Mouse (Mus musculus): ENCODE results near the gene Parp11. TPM values are rescaled to one million over a fixed set of nuclear protein-coding genes. Genes with fewer than 3 reads are reported as not detected.

Gene Parp11
- polyA plus RNA-seq, 1 experiment: 4.3 TPM

DNA sequence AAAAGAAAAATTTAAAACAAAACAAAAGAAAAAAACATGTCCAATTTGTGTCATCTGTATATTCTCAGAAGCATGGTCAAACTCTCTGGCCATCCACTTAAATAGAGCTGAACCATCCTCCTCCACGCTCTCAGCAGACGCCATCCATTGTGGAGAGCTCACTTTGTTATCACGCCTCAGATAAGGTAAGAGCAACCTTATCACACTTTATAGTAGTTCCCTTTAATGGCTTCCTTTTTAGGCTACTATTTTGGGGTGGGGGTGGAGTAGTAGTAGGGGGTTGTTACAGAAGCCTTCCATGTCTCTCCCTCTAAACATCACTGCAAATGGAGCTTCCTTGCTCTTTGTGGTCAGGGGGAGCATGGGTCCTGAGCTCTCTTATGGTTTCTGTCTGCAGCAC, 7.6 kb upstream of the Parp11 start:
- Histone ChIP-seq H3ac (ENCODE audit: control insufficient read depth, insufficient read length) (no peak overlapping the region), H3K27me3 (ENCODE audit: control insufficient read depth, insufficient read depth, insufficient read length) (peaks cover 29% of the 10 kb centered on the region), H3K4me2 (ENCODE audit: low read depth) (no peak overlapping the region), H3K4me3 (no peak overlapping the region), H3K36me3 (ENCODE audit: control insufficient read depth, insufficient read depth) (no peaks in the 10 kb centered on the region), H3K79me2 (ENCODE audit: control insufficient read depth, insufficient read depth) (no peaks in the 10 kb centered on the region)
- TF ChIP-seq E2F4 (IDR thresholded peaks at IDR 0.05; ENCODE audit: insufficient read depth): no peak
- no peak for TF ChIP-seq MYOG (IDR thresholded peaks at IDR 0.05; ENCODE audit: control insufficient read depth in 1 of 3, insufficient read depth in 1 of 3, insufficient read length in 2 of 3, low read depth in 2 of 3)
- TF ChIP-seq POLR2AphosphoS2 (IDR thresholded peaks at IDR 0.05; ENCODE audit: insufficient read length, low read depth): no peak
- TF ChIP-seq SRF (IDR thresholded peaks at IDR 0.05; ENCODE audit: control insufficient read depth, insufficient read length, low read depth): no peak
- no peak for TF ChIP-seq POLR2A (IDR thresholded peaks at IDR 0.05; ENCODE audit: insufficient read length, low read depth)
- no peak for TF ChIP-seq MAX (IDR thresholded peaks at IDR 0.05; ENCODE audit: low read depth)
- TF ChIP-seq TCF3 (IDR thresholded peaks at IDR 0.05; ENCODE audit: insufficient read length, low read depth): no peak
- no peak for TF ChIP-seq TCF12 (IDR thresholded peaks at IDR 0.05; ENCODE audit: insufficient read depth, poor library complexity, severe bottlenecking)
- no peak for TF ChIP-seq REST (IDR thresholded peaks at IDR 0.05; ENCODE audit: insufficient read depth, insufficient read length)
- no peak for TF ChIP-seq USF1 (IDR thresholded peaks at IDR 0.05; ENCODE audit: low read depth)
- no peak for TF ChIP-seq CEBPB (IDR thresholded peaks at IDR 0.05; ENCODE audit: insufficient read depth, poor library complexity, severe bottlenecking)

- Histone ChIP-seq H3K4me3 (no peak overlapping the region), H3K27me3 (ENCODE audit: control insufficient read depth, insufficient read depth, insufficient read length) (peaks cover 29% of the 10 kb centered on the region)
These were observed 7.0 kb upstream of the Parp11 start for GRCm38 (mm10) chr6:127439540-127440195.

DNA sequence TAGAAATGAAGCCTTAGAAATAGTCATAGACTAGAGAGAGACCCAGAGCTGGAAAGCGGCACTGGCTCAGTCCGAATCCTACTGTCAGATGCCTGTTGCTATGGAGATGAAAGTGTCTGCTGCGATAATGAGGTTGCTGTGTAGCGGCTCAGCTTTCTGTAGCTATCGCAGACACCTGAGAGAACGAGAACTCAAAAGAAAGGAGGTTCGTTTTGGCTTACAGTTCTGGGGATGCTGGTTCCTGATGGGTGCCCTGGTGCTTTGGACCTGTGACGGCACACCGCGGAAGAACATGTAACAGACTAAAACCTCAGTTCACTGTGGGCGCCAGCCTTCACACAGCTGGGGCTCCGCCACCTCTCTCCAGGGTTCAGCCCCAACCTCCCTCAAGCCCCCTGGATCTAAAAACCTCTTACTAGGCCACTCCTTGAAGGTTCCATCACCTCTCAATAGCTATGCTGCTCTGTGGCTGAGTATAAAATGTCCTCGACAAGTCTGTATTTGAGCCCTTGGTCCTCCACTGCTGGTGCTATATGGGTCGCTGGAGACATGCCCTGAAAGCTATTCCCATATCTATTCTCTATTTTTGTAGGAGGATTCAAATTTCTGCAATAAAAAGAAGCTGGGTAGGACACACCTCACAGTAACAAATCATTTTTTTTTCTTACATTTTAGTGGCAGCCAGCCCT, 6.1 kb upstream of the Parp11 start:
- peaks cover 35% of the 10 kb centered on the region for H3K27me3 ChIP-seq (ENCODE audit: control insufficient read depth, insufficient read depth, insufficient read length)
- no peak overlapping the region for H3K4me3 ChIP-seq
- H3K79me2 ChIP-seq (ENCODE audit: control insufficient read depth, insufficient read depth): no peaks in the 10 kb centered on the region
- no peak overlapping the region for H3K4me2 ChIP-seq (ENCODE audit: low read depth)
- no peaks in the 10 kb centered on the region for H3K36me3 ChIP-seq (ENCODE audit: control insufficient read depth, insufficient read depth)
- no peak overlapping the region for H3ac ChIP-seq (ENCODE audit: control insufficient read depth, insufficient read length)
- TF ChIP-seq E2F4 (IDR thresholded peaks at IDR 0.05; ENCODE audit: insufficient read depth) (no peak), POLR2A (IDR thresholded peaks at IDR 0.05; ENCODE audit: insufficient read length, low read depth) (no peak), MAX (IDR thresholded peaks at IDR 0.05; ENCODE audit: low read depth) (no peak), MYOG (IDR thresholded peaks at IDR 0.05; ENCODE audit: control insufficient read depth in 1 of 3, insufficient read depth in 1 of 3, insufficient read length in 2 of 3, low read depth in 2 of 3) (no peak), REST (IDR thresholded peaks at IDR 0.05; ENCODE audit: insufficient read depth, insufficient read length) (no peak), TCF3 (IDR thresholded peaks at IDR 0.05; ENCODE audit: insufficient read length, low read depth) (no peak), TCF12 (IDR thresholded peaks at IDR 0.05; ENCODE audit: insufficient read depth, poor library complexity, severe bottlenecking) (no peak), USF1 (IDR thresholded peaks at IDR 0.05; ENCODE audit: low read depth) (no peak), SRF (IDR thresholded peaks at IDR 0.05; ENCODE audit: control insufficient read depth, insufficient read length, low read depth) (no peak), CEBPB (IDR thresholded peaks at IDR 0.05; ENCODE audit: insufficient read depth, poor library complexity, severe bottlenecking) (no peak), MYOD1 (IDR thresholded peaks at IDR 0.05; ENCODE audit: control insufficient read depth in 1 of 3, insufficient read length in 2 of 3, low read depth in 2 of 3) (no peak), POLR2AphosphoS2 (IDR thresholded peaks at IDR 0.05; ENCODE audit: insufficient read length, low read depth) (no peak)

More at GRCm38 (mm10) chr6:127439540-127440195, 7.0 kb upstream of the Parp11 start:
- H3K79me2 ChIP-seq (ENCODE audit: control insufficient read depth, insufficient read depth): no peaks in the 10 kb centered on the region
- H3K36me3 ChIP-seq (ENCODE audit: control insufficient read depth, insufficient read depth): no peaks in the 10 kb centered on the region
- no peak overlapping the region for H3ac ChIP-seq (ENCODE audit: control insufficient read depth, insufficient read length)
- no peak overlapping the region for H3K4me2 ChIP-seq (ENCODE audit: low read depth)
- TF ChIP-seq MYOD1 (IDR thresholded peaks at IDR 0.05; ENCODE audit: control insufficient read depth in 1 of 3, insufficient read length in 2 of 3, low read depth in 2 of 3) (no peak), TCF12 (IDR thresholded peaks at IDR 0.05; ENCODE audit: insufficient read depth, poor library complexity, severe bottlenecking) (no peak), POLR2A (IDR thresholded peaks at IDR 0.05; ENCODE audit: insufficient read length, low read depth) (no peak), TCF3 (IDR thresholded peaks at IDR 0.05; ENCODE audit: insufficient read length, low read depth) (no peak), MAX (IDR thresholded peaks at IDR 0.05; ENCODE audit: low read depth) (no peak), REST (IDR thresholded peaks at IDR 0.05; ENCODE audit: insufficient read depth, insufficient read length) (no peak), E2F4 (IDR thresholded peaks at IDR 0.05; ENCODE audit: insufficient read depth) (no peak), USF1 (IDR thresholded peaks at IDR 0.05; ENCODE audit: low read depth) (no peak), POLR2AphosphoS2 (IDR thresholded peaks at IDR 0.05; ENCODE audit: insufficient read length, low read depth) (no peak), SRF (IDR thresholded peaks at IDR 0.05; ENCODE audit: control insufficient read depth, insufficient read length, low read depth) (no peak), MYOG (IDR thresholded peaks at IDR 0.05; ENCODE audit: control insufficient read depth in 1 of 3, insufficient read depth in 1 of 3, insufficient read length in 2 of 3, low read depth in 2 of 3) (no peak), CEBPB (IDR thresholded peaks at IDR 0.05; ENCODE audit: insufficient read depth, poor library complexity, severe bottlenecking) (no peak)

DNA sequence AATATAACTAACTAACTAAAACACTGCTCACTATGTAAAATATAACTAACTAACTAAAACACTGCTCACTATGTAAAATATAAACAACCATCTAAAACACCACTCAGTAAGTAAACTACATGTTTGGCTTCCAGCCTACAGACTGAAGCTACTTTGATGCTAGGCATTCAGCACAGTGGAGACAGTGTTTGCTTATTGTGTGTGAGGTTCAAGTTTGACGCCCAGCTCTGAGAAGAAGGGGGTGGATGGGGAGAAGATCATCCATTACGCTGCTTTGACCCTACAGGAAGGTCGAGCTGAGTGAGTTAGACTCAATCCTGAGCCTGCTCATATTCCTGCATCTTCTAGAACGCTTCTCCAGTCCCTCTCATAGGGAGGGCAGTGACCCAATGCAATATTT, 4.1 kb upstream of the Parp11 start:
- Histone ChIP-seq H3K27me3 (ENCODE audit: control insufficient read depth, insufficient read depth, insufficient read length) (peaks cover 39% of the 10 kb centered on the region), H3K79me2 (ENCODE audit: control insufficient read depth, insufficient read depth) (no peaks in the 10 kb centered on the region), H3K4me3 (no peak overlapping the region), H3K36me3 (ENCODE audit: control insufficient read depth, insufficient read depth) (no peaks in the 10 kb centered on the region), H3K4me2 (ENCODE audit: low read depth) (no peak overlapping the region), H3ac (ENCODE audit: control insufficient read depth, insufficient read length) (no peak overlapping the region)
- TF ChIP-seq MYOD1 (IDR thresholded peaks at IDR 0.05; ENCODE audit: control insufficient read depth in 1 of 3, insufficient read length in 2 of 3, low read depth in 2 of 3): no peak

All from myocyte (in vitro differentiated cells).